Mouse (Mus musculus) G1E (cell line): ENCODE measurements around the gene Tmem56.

Experiments used
- CTCF ChIP-seq: IDR thresholded peaks from 2 replicates; pipeline ENCODE4 v1.5.1; 2012; ENCODE audit warnings: low read depth, low read length, inconsistent platforms, mixed read lengths
- TAL1 ChIP-seq: conservative IDR thresholded peaks from 2 replicates; pipeline ENCODE4 v1.6.1; 2012; ENCODE audit warnings: low read depth, low read length, inconsistent platforms, mixed read lengths

DNA sequence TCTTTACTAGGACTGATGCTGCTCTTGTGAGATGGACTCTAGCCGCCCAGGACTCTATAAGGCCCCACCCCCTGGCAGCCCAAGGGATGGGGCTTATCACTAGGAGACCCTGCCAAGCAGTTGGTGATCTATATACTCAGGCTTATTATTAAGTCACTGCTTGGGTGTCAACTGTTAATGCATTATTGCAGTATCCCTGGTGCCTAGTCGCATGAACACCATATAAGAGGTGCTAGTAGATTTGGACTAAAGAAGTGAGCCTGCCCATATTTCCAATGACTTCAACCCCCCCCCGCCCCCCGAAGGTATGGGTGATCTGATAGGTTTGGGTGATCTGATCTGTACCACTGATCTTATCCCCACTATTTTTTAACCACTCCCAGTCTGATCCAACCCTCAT, at the start of gene Tmem56:
- TF ChIP-seq TAL1 (no peak), CTCF (no peak)
